Mouse (Mus musculus) cerebellum, adult (tissue): Measurements from ENCODE around the gene Sema4c.
"Not testable (repeated sequence)": the region's sequence is repeated elsewhere in the genome, so short reads cannot be mapped to it uniquely, and the experiment has no call there.

Experiments used
- ATAC-seq: cut with Nextera tagmentation; 2 replicates; pipeline ENCODE4 v1.9.2; 2017; ENCODE audit warnings: mild to moderate bottlenecking, moderate library complexity, mixed read lengths; ENCODE audit not compliant: insufficient number of reproducible peaks, low FRiP score, low TSS enrichment

The Sema4c gene

GRCm38 (mm10) chr1:36538727-36539126 lies 19.4 kb downstream of the Sema4c start:
- no peak for ATAC-seq

GRCm38 (mm10) chr1:36536783-36537182 lies 21.4 kb downstream of the Sema4c start, which contains the start of gene Ankrd23:
TSS of gene Ankrd23 (minus strand) at chr1:36536883.
- not testable (repeated sequence) for ATAC-seq

GRCm38 (mm10) chr1:36536397-36536728 lies 21.8 kb downstream of the Sema4c start:
- no peak for ATAC-seq

GRCm38 (mm10) chr1:36535477-36536396 lies 22.4 kb downstream of the Sema4c start:
- peak; percentile 38 for ATAC-seq

- ATAC-seq, result no peak
Observed at GRCm38 (mm10) chr1:36534595-36535058, 23.5 kb downstream of the Sema4c start.

GRCm38 (mm10) chr1:36533546-36533945 lies 24.6 kb downstream of the Sema4c start:
- ATAC-seq, result no peak

GRCm38 (mm10) chr1:36531461-36531860 lies 26.7 kb downstream of the Sema4c start:
- no peak for ATAC-seq

GRCm38 (mm10) chr1:36530962-36531361 lies 27.2 kb downstream of the Sema4c start:
- ATAC-seq, result no peak

- ATAC-seq, result no peak
Observed at GRCm38 (mm10) chr1:36530485-36530884, 27.7 kb downstream of the Sema4c start.

- ATAC-seq, result no peak
Observed at GRCm38 (mm10) chr1:36529875-36530274, 28.3 kb downstream of the Sema4c start.

GRCm38 (mm10) chr1:36529274-36529673 lies 28.9 kb downstream of the Sema4c start:
- no peak for ATAC-seq

- ATAC-seq, result no peak
Observed at GRCm38 (mm10) chr1:36528351-36528750, 29.8 kb downstream of the Sema4c start.

GRCm38 (mm10) chr1:36526903-36527302 lies 31.2 kb downstream of the Sema4c start:
- ATAC-seq, result no peak

- no peak for ATAC-seq
Observed at GRCm38 (mm10) chr1:36525774-36526173, 32.4 kb downstream of the Sema4c start.

- ATAC-seq, result no peak
Observed at GRCm38 (mm10) chr1:36524058-36524457, 34.1 kb downstream of the Sema4c start.

GRCm38 (mm10) chr1:36523332-36524013 lies 34.7 kb downstream of the Sema4c start:
- ATAC-seq, result no peak

GRCm38 (mm10) chr1:36522210-36522609 lies 35.9 kb downstream of the Sema4c start:
- no peak for ATAC-seq

GRCm38 (mm10) chr1:36519626-36520025 lies 38.5 kb downstream of the Sema4c start:
- no peak for ATAC-seq

- peak; percentile 18; the same call in 1 of the 2 replicates for ATAC-seq
Observed at GRCm38 (mm10) chr1:36518259-36518658, 39.9 kb downstream of the Sema4c start.

- no peak for ATAC-seq
Observed at GRCm38 (mm10) chr1:36513718-36514117, 44.4 kb downstream of the Sema4c start.

- ATAC-seq, result no peak
Observed at GRCm38 (mm10) chr1:36513310-36513709, 44.8 kb downstream of the Sema4c start.

GRCm38 (mm10) chr1:36512966-36513280 lies 45.2 kb downstream of the Sema4c start:
- ATAC-seq, result no peak
